Mouse (Mus musculus) MEL (cell line): ENCODE measurements around the gene Fgd2. TPM values are rescaled to one million over a fixed set of nuclear protein-coding genes. Genes with fewer than 3 reads are reported as not detected.

Experiments
- DNase-seq: peaks from one replicate; pipeline ENCODE4 v3.0.0; 2011; ENCODE audit warnings: low read depth, low spot score
- H3K27ac ChIP-seq: 2 replicates; pipeline ENCODE4 v1.5.1; 2012; ENCODE audit warnings: low read depth, mild to moderate bottlenecking, control low read depth, low read length, moderate library complexity; ENCODE audit not compliant: control insufficient read depth
- H3K27me3 ChIP-seq, 2 experiments: fragments of 150-350 bp in 1 of 2; sonication (generic) in 1 of 2; 2 replicates each; pipeline ENCODE4 v1.6.1; 2012; ENCODE audit warnings: low read length in 2 of 2, mild to moderate bottlenecking in 2 of 2, improper control_type of control experiment in 1 of 2, moderate library complexity in 1 of 2; ENCODE audit not compliant: insufficient read depth in 2 of 2, control insufficient read depth in 1 of 2
- H3K36me3 ChIP-seq, 2 experiments: 2 replicates each; pipeline ENCODE4 v1.6.1; 2012 to 2014; ENCODE audit warnings: low read length in 2 of 2, improper control_type of control experiment in 1 of 2, inconsistent platforms in 1 of 2, mild to moderate bottlenecking in 1 of 2; ENCODE audit not compliant: insufficient read depth in 2 of 2, control insufficient read depth in 1 of 2
- H3K4me1 ChIP-seq, 2 experiments: fragments of 150-350 bp in 1 of 2; sonication (generic) in 1 of 2; 2 replicates each; pipeline ENCODE4 v1.6.1; 2012; ENCODE audit warnings: low read length in 2 of 2, improper control_type of control experiment in 1 of 2, mild to moderate bottlenecking in 1 of 2; ENCODE audit not compliant: insufficient read depth in 2 of 2, control insufficient read depth in 1 of 2
- H3K4me3 ChIP-seq, 2 experiments: fragments of 150-350 bp in 1 of 2; sonication (generic) in 1 of 2; 2 replicates each; pipeline ENCODE4 v1.5.1; 2012; ENCODE audit warnings: low read depth in 2 of 2, low read length in 2 of 2, mild to moderate bottlenecking in 2 of 2, moderate library complexity in 2 of 2, control low read depth in 1 of 2, improper control_type of control experiment in 1 of 2; ENCODE audit not compliant: control insufficient read depth in 1 of 2, insufficient read depth in 1 of 2
- H3K79me2 ChIP-seq: 2 replicates; pipeline ENCODE4 v1.6.1; 2012; ENCODE audit warnings: mild to moderate bottlenecking, low read length, moderate library complexity; ENCODE audit not compliant: control insufficient read depth, poor library complexity, insufficient read depth
- H3K9ac ChIP-seq: 2 replicates; pipeline ENCODE4 v1.6.1; 2012; ENCODE audit warnings: low read depth, mild to moderate bottlenecking, control low read depth, low read length, moderate library complexity; ENCODE audit not compliant: control insufficient read depth, poor library complexity, severe bottlenecking
- H3K9me3 ChIP-seq: fragments of 150-350 bp; sonication (generic); replicated peaks from 2 replicates; pipeline ENCODE4 v1.6.1; 2012; ENCODE audit warnings: mild to moderate bottlenecking, low read length, improper control_type of control experiment, moderate library complexity; ENCODE audit not compliant: insufficient read depth
- E2F4 ChIP-seq: IDR thresholded peaks from 2 replicates; pipeline ENCODE4 v1.6.1; 2011; ENCODE audit warnings: low read depth, low read length, improper control_type of control experiment, borderline replicate concordance
- ELF1 ChIP-seq: IDR thresholded peaks from 2 replicates; pipeline ENCODE4 v1.6.1; 2014; ENCODE audit warnings: low read depth, mild to moderate bottlenecking, inconsistent platforms, low read length, improper control_type of control experiment, moderate library complexity
- GATA1 ChIP-seq: IDR thresholded peaks from 2 replicates; pipeline ENCODE4 v1.6.1; 2011; ENCODE audit warnings: low read depth, low read length, improper control_type of control experiment
- HCFC1 ChIP-seq: IDR thresholded peaks from 2 replicates; pipeline ENCODE4 v1.6.1; 2012; ENCODE audit warnings: low read depth, mild to moderate bottlenecking, inconsistent platforms, low read length, improper control_type of control experiment, moderate library complexity
- MEF2A ChIP-seq: IDR thresholded peaks from 2 replicates; pipeline ENCODE4 v1.6.1; 2014; ENCODE audit warnings: low read depth, mild to moderate bottlenecking, inconsistent platforms, low read length, improper control_type of control experiment; ENCODE audit not compliant: poor library complexity, insufficient replicate concordance, severe bottlenecking; ENCODE audit errors: extremely low read depth
- MYC ChIP-seq: IDR thresholded peaks from 2 replicates; pipeline ENCODE4 v1.6.1; 2011; ENCODE audit warnings: low read depth, mild to moderate bottlenecking, low read length, improper control_type of control experiment, moderate library complexity
- NELFE ChIP-seq: IDR thresholded peaks from 2 replicates; pipeline ENCODE4 v1.6.1; 2011; ENCODE audit warnings: low read depth, low read length, improper control_type of control experiment
- NRF1 ChIP-seq: IDR thresholded peaks from 2 replicates; pipeline ENCODE4 v1.6.1; 2014; ENCODE audit warnings: low read depth, mild to moderate bottlenecking, inconsistent platforms, low read length, improper control_type of control experiment, moderate library complexity; ENCODE audit not compliant: poor library complexity, insufficient read depth, severe bottlenecking
- POLR2A ChIP-seq, 2 experiments: IDR thresholded peaks; 2 replicates each; pipeline ENCODE4 v1.6.1; 2011 to 2012; ENCODE audit warnings: low read length in 2 of 2, mild to moderate bottlenecking in 2 of 2, control low read depth in 1 of 2, improper control_type of control experiment in 1 of 2, low read depth in 1 of 2, moderate library complexity in 1 of 2; ENCODE audit not compliant: control insufficient read depth in 1 of 2, insufficient read depth in 1 of 2, poor library complexity in 1 of 2
- POLR2AphosphoS2 ChIP-seq: IDR thresholded peaks from 2 replicates; pipeline ENCODE4 v1.6.1; 2011; ENCODE audit warnings: low read length, improper control_type of control experiment
- RCOR1 ChIP-seq: IDR thresholded peaks from 2 replicates; pipeline ENCODE4 v1.6.1; 2012; ENCODE audit warnings: low read depth, mild to moderate bottlenecking, inconsistent platforms, low read length, improper control_type of control experiment
- SIN3A ChIP-seq: IDR thresholded peaks from 2 replicates; pipeline ENCODE4 v1.6.1; 2012; ENCODE audit warnings: low read length, improper control_type of control experiment, inconsistent platforms
- SMC3 ChIP-seq: IDR thresholded peaks from 2 replicates; pipeline ENCODE4 v1.6.1; 2011; ENCODE audit warnings: low read depth, low read length, improper control_type of control experiment
- USF1 ChIP-seq: IDR thresholded peaks from 2 replicates; pipeline ENCODE4 v1.6.1; 2014; ENCODE audit warnings: low read depth, mild to moderate bottlenecking, inconsistent platforms, low read length, improper control_type of control experiment, moderate library complexity
- USF2 ChIP-seq, 2 experiments: IDR thresholded peaks; 2 replicates each; pipeline ENCODE4 v1.6.1; 2011 to 2012; ENCODE audit warnings: improper control_type of control experiment in 2 of 2, low read length in 2 of 2, borderline replicate concordance in 1 of 2, inconsistent platforms in 1 of 2, low read depth in 1 of 2, mild to moderate bottlenecking in 1 of 2; ENCODE audit not compliant: insufficient read depth in 1 of 2
- ZMIZ1 ChIP-seq: IDR thresholded peaks from 2 replicates; pipeline ENCODE4 v1.6.1; 2012; ENCODE audit warnings: low read depth, mild to moderate bottlenecking, inconsistent platforms, low read length, improper control_type of control experiment, moderate library complexity
- polyA plus RNA-seq, 2 experiments: library from polyadenylated mRNA; stranded (reverse) in 1 of 2; unstranded in 1 of 2; fragments of >175 nt in 1 of 2; fragments of >200 nt in 1 of 2; gene quantifications; 2 replicates each; pipeline versions ENCODE4 v1.2.1 to v1.2.4; 2012; ENCODE audit warnings: low replicate concordance in 2 of 2, low read depth in 1 of 2; ENCODE audit not compliant: insufficient read length in 2 of 2, insufficient read depth in 1 of 2, missing spikeins in 1 of 2
- total RNA-seq: library from RNA; depleted of rRNA; stranded (reverse); fragments of 300-350 nt; gene quantifications from 2 replicates; pipeline ENCODE4 v1.2.3, GENCODE M21; 2012

The Fgd2 gene
- total and polyA plus RNA-seq, 3 experiments: 0.23 to 0.39 TPM; not detected in 1

- Histone ChIP-seq H3K79me2 (no peaks in the 10 kb centered on the region), H3K4me3 (no peak overlapping the region), H3K9ac (no peak overlapping the region), H3K27ac (no peak overlapping the region), H3K27me3 (no peaks in the 10 kb centered on the region), H3K36me3 (no peaks in the 10 kb centered on the region; a peak in 1 of 4 replicates), H3K9me3 (no peaks in the 10 kb centered on the region)
- no peak for DNase-seq
- TF ChIP-seq NELFE (no peak), GATA1 (no peak), SIN3A (no peak), POLR2A (IDR thresholded peaks at IDR 0.05; ENCODE audit: control insufficient read depth in 1 of 2, insufficient read depth in 1 of 2, low read depth in 1 of 2, low read length in 2 of 2, poor library complexity in 1 of 2) (no peak), ZMIZ1 (no peak)
- TF ChIP-seq, all 39 proteins: peak for 0
- H3K4me1 ChIP-seq: no peaks in the 10 kb centered on the region
These were observed 22.5 kb upstream of the Fgd2 start for GRCm38 (mm10) chr17:29337979-29338823.

- Histone ChIP-seq H3K36me3 (no peaks in the 10 kb centered on the region), H3K9me3 (no peaks in the 10 kb centered on the region), H3K79me2 (no peaks in the 10 kb centered on the region)
- TF ChIP-seq SIN3A (no peak), E2F4 (no peak), MEF2A (no peak), HCFC1 (no peak), USF1 (no peak), USF2 (IDR thresholded peaks at IDR 0.05; ENCODE audit: borderline replicate concordance in 1 of 2, insufficient read depth in 1 of 2, low read depth in 1 of 2, low read length in 2 of 2) (no peak), MYC (no peak), POLR2AphosphoS2 (no peak), NRF1 (no peak), ELF1 (no peak), RCOR1 (no peak), SMC3 (no peak)
- TF ChIP-seq, all 39 proteins: peak for 0
- H3K9ac ChIP-seq: no peak overlapping the region
- no peak overlapping the region for H3K27ac ChIP-seq
- no peaks in the 10 kb centered on the region for H3K4me1 ChIP-seq
- H3K4me3 ChIP-seq: no peak overlapping the region
- no peaks in the 10 kb centered on the region for H3K27me3 ChIP-seq
- DNase-seq: no peak
These were observed 21.4 kb upstream of the Fgd2 start for GRCm38 (mm10) chr17:29339170-29339768.
